Mouse (Mus musculus) stomach, embryonic 15.5 days (tissue): Measurements from ENCODE around the gene Eefsec. TPM values are rescaled to one million over a fixed set of nuclear protein-coding genes. Genes with fewer than 3 reads are reported as not detected.

ENCODE experiments used
- ATAC-seq: fragments of 200-750 bp; cut with Nextera tagmentation; 2 replicates; pipeline ENCODE4 v1.8.0; 2017; ENCODE audit warnings: low read depth, moderate number of reproducible peaks, moderate TSS enrichment; ENCODE audit not compliant: insufficient read depth, low FRiP score
- H3K27ac ChIP-seq: fragments of 300-500 bp; sonication (generic); 2 replicates; pipeline ENCODE4 v1.5.1; 2015; ENCODE audit warnings: mild to moderate bottlenecking, inconsistent platforms
- H3K27me3 ChIP-seq: fragments of 300-500 bp; sonication (generic); replicated peaks from 2 replicates; pipeline ENCODE4 v1.6.1; 2015; ENCODE audit warnings: inconsistent platforms
- H3K36me3 ChIP-seq: fragments of 300-500 bp; sonication (generic); 2 replicates; pipeline ENCODE4 v1.6.1; 2015; ENCODE audit warnings: inconsistent platforms
- H3K4me1 ChIP-seq: fragments of 300-500 bp; sonication (generic); 2 replicates; pipeline ENCODE4 v1.6.1; 2015; ENCODE audit warnings: inconsistent platforms
- H3K4me2 ChIP-seq: fragments of 300-500 bp; sonication (generic); 2 replicates; pipeline ENCODE4 v1.6.1; 2015; ENCODE audit warnings: mild to moderate bottlenecking, inconsistent platforms
- H3K4me3 ChIP-seq: fragments of 300-500 bp; sonication (generic); replicated peaks from 2 replicates; pipeline ENCODE4 v1.5.1; 2015; ENCODE audit warnings: inconsistent platforms
- H3K9ac ChIP-seq: fragments of 300-500 bp; sonication (generic); 2 replicates; pipeline ENCODE4 v1.6.1; 2015; ENCODE audit warnings: inconsistent platforms
- H3K9me3 ChIP-seq: fragments of 300-500 bp; sonication (generic); 2 replicates; pipeline ENCODE4 v1.6.1; 2016; ENCODE audit warnings: inconsistent platforms
- WGBS: fragments of 180-500 bp; shearing (Covaris S2); methylation state at CpG from one replicate; pipeline ENCODE4 v1.1.7; 2015; 5-methylcytosine and 5-hydroxymethylcytosine counted together
- polyA plus RNA-seq: library from polyadenylated mRNA; unstranded; fragments of >200 nt; fragmentation: Nextera tagmentation; extraction: Ambion mirVana; gene quantifications from 2 replicates; pipeline ENCODE4 v1.2.1, GENCODE M21; 2015

The Eefsec gene
- polyA plus RNA-seq, 1 experiment from 2014 or later = 35.5 TPM

GRCm38 (mm10) chr6:88226570-88226994 is 219.8 kb downstream of the Eefsec start:
- Histone ChIP-seq H3K4me3 (no peak overlapping the region), H3K36me3 (no peaks in the 10 kb centered on the region), H3K4me1 (no peaks in the 10 kb centered on the region), H3K9ac (no peak overlapping the region), H3K27ac (no peak overlapping the region), H3K4me2 (no peak overlapping the region), H3K27me3 (no peaks in the 10 kb centered on the region), H3K9me3 (no peaks in the 10 kb centered on the region)
- WGBS = 24% methylated on average over 5 of the region's 5 CpGs
- 0 out of 2 replicates have a peak, but pooled peaks have one; percentile 19 for ATAC-seq

GRCm38 (mm10) chr6:88221968-88222367 is 224.4 kb downstream of the Eefsec start, which contains the start of gene Dnajb8:
TSS of gene Dnajb8 (plus strand) at chr6:88222268.
- Histone ChIP-seq H3K9ac (no peak within 1 kb of the TSS), H3K27ac (no peak within 1 kb of the TSS), H3K4me2 (no peak within 1 kb of the TSS), H3K4me3 (no peak within 1 kb of the TSS), H3K36me3 (no peaks in the 10 kb centered on the region), H3K4me1 (no peaks in the 10 kb centered on the region), H3K9me3 (no peaks in the 10 kb centered on the region), H3K27me3 (no peaks in the 10 kb centered on the region)
- WGBS = 45% methylated on average over 10 of the region's 10 CpGs
- no peak for ATAC-seq

- no peaks in the 10 kb centered on the region for H3K9me3 ChIP-seq
- 22% methylated on average over 4 of the region's 4 CpGs for WGBS
- ATAC-seq = no peak
These were observed 227.2 kb downstream of the Eefsec start for GRCm38 (mm10) chr6:88219094-88219493.

GRCm38 (mm10) chr6:88216199-88216598 is 230.1 kb downstream of the Eefsec start:
- no peak for ATAC-seq
- Histone ChIP-seq H3K9ac (no peak overlapping the region), H3K9me3 (no peaks in the 10 kb centered on the region), H3K4me1 (no peaks in the 10 kb centered on the region), H3K4me3 (no peak overlapping the region), H3K27me3 (no peaks in the 10 kb centered on the region), H3K27ac (no peak overlapping the region), H3K4me2 (no peak overlapping the region), H3K36me3 (no peaks in the 10 kb centered on the region)
- 64% methylated on average over 4 of the region's 4 CpGs for WGBS

More at GRCm38 (mm10) chr6:88219094-88219493, 227.2 kb downstream of the Eefsec start:
- Histone ChIP-seq H3K27ac (no peak overlapping the region), H3K4me2 (no peak overlapping the region), H3K27me3 (no peaks in the 10 kb centered on the region), H3K36me3 (no peaks in the 10 kb centered on the region), H3K4me3 (no peak overlapping the region), H3K4me1 (no peaks in the 10 kb centered on the region), H3K9ac (no peak overlapping the region)

GRCm38 (mm10) chr6:88215797-88216196 is 230.5 kb downstream of the Eefsec start:
- no peak for ATAC-seq
- 39% methylated on average over 6 of the region's 6 CpGs for WGBS

GRCm38 (mm10) chr6:88210182-88210581 is 236.2 kb downstream of the Eefsec start:
- no peak for ATAC-seq
- WGBS = 63% methylated on average over 3 of the region's 3 CpGs
- no peaks in the 10 kb centered on the region for H3K9me3 ChIP-seq
- no peak overlapping the region for H3K4me3 ChIP-seq
- no peak overlapping the region for H3K27ac ChIP-seq
- no peak overlapping the region for H3K9ac ChIP-seq
- H3K4me2 ChIP-seq = no peak overlapping the region
- no peaks in the 10 kb centered on the region for H3K4me1 ChIP-seq
- no peaks in the 10 kb centered on the region for H3K36me3 ChIP-seq
- peaks cover 23% of the 10 kb centered on the region for H3K27me3 ChIP-seq

More at GRCm38 (mm10) chr6:88215797-88216196, 230.5 kb downstream of the Eefsec start:
- Histone ChIP-seq H3K4me3 (no peak overlapping the region), H3K9me3 (no peaks in the 10 kb centered on the region), H3K27ac (no peak overlapping the region), H3K4me2 (no peak overlapping the region), H3K27me3 (no peaks in the 10 kb centered on the region), H3K36me3 (no peaks in the 10 kb centered on the region), H3K4me1 (no peaks in the 10 kb centered on the region), H3K9ac (no peak overlapping the region)

GRCm38 (mm10) chr6:88209453-88209852 is 236.9 kb downstream of the Eefsec start:
- Histone ChIP-seq H3K4me2 (no peak overlapping the region), H3K4me3 (no peak overlapping the region), H3K27me3 (peaks cover 31% of the 10 kb centered on the region), H3K4me1 (no peaks in the 10 kb centered on the region), H3K9ac (no peak overlapping the region), H3K27ac (no peak overlapping the region), H3K9me3 (no peaks in the 10 kb centered on the region), H3K36me3 (no peaks in the 10 kb centered on the region)
- ATAC-seq = no peak
- 74% methylated on average over 5 of the region's 5 CpGs for WGBS

- H3K4me1 ChIP-seq = 0 out of 2 replicates have a peak, but pooled peaks cover 4% of the 10 kb centered on the region
- WGBS = 89% methylated on average over 3 of the region's 3 CpGs
- no peak overlapping the region for H3K9ac ChIP-seq
- H3K36me3 ChIP-seq = no peaks in the 10 kb centered on the region
- H3K4me3 ChIP-seq = no peak overlapping the region
- no peak overlapping the region for H3K27ac ChIP-seq
- H3K4me2 ChIP-seq = no peak overlapping the region
- ATAC-seq = no peak
- H3K9me3 ChIP-seq = no peaks in the 10 kb centered on the region
- peaks cover 42% of the 10 kb centered on the region for H3K27me3 ChIP-seq
These were observed 238.0 kb downstream of the Eefsec start for GRCm38 (mm10) chr6:88208321-88208720.

- no peak overlapping the region for H3K4me2 ChIP-seq
- ATAC-seq = no peak
- 82% methylated on average over 10 of the region's 10 CpGs for WGBS
These were observed 238.8 kb downstream of the Eefsec start for GRCm38 (mm10) chr6:88207403-88208033.

More at GRCm38 (mm10) chr6:88207403-88208033, 238.8 kb downstream of the Eefsec start:
- Histone ChIP-seq H3K9me3 (no peaks in the 10 kb centered on the region), H3K27ac (no peak overlapping the region), H3K9ac (no peak overlapping the region), H3K27me3 (peaks cover 45% of the 10 kb centered on the region), H3K4me1 (0 out of 2 replicates have a peak, but pooled peaks cover 6% of the 10 kb centered on the region), H3K4me3 (no peak overlapping the region), H3K36me3 (no peaks in the 10 kb centered on the region)

Other genes with a start within 250 kb of the Eefsec start
- gene Dnajb8, start 224.3 kb downstream of the Eefsec start, polyA plus RNA-seq = not detected in 2 replicates
- gene Ruvbl1, start 18.9 kb upstream of the Eefsec start, polyA plus RNA-seq = 117 and 124 TPM in 2 replicates
- gene Sec61a1, start 72.4 kb upstream of the Eefsec start, polyA plus RNA-seq = 260 and 295 TPM in 2 replicates
- 0.49 and 0.64 TPM in 2 replicates for gene Kbtbd12, start 191.4 kb upstream of the Eefsec start, polyA plus RNA-seq